ENCODE assay signal across 8 mouse cellular contexts in the genomic region with DNA sequence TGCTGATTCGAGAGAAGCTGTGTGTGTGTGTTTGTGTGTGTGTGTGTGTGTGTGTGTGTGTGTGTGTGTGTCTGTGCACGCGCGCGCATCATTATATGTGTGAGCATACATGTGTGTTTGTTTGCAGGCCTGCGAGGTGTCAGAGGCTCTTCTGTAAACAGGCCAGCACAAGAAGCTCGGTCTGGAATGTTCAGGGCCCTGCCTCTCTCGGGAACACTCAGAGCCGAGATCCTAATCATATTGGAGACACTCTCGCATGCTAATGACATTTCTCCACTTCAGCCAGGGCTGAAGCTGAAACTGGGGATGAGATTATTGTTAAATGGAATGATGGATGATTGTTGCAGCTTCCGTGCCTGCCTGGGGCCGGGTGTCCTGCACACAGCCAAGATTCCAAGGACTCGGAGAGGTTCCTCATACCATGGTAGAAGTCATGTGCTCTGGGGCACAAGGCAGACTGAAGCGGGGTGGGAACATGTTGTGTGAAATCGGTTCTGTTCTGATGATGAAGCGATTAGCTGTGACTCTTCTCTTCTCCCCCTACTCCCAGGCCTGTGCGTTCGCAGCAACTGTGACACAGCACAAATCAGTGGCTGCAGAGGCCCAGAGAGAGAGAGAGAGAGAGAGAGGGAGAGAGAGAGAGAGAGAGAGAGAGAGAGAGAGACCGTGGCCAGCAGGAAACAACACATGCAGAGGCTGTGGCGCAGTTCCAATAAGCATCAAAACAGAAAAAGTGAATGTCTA.
A peak's percentile ranks its signal among the peaks of the same experiment; 100 is the strongest.
DNase-seq lines count a peak whose midpoint lies in the region; ATAC-seq lines count a peak whose summit lies in the region.

No protein-coding gene starts in this region.

- intact Hi-C loops in heart, postnatal 25 days (cut with DNase I) = no loop called here

- ATAC-seq in inflammation-experienced regulatory T-cells, adult 6 months = no peak

- peak; percentile 91 for DNase-seq in heart, adult 11 months
- no peak for DNase-seq in heart, postnatal 25 days (ENCODE audit: low spot score)
- DNase-seq in 3T3-L1 (ENCODE audit: low read depth, low spot score) = peak; percentile 11
- DNase-seq in gonadal fat pad, adult 2 months (ENCODE audit: low read depth) = peak; percentile 26
- DNase-seq in kidney, postnatal 4 days = peak; percentile 17 to 33
- DNase-seq in embryo, embryonic 10.5 days (ENCODE audit: low spot score) = no peak
- DNase-seq in embryo, embryonic 9.5 days (ENCODE audit: extremely low spot score) = no peak

Comparison
In these comparisons a context has a peak if more than half of its experiments do, and no peak if none do; other contexts are left out.
1. DNase-seq: peak in heart, adult 11 months (single experiment), 3T3-L1 (single experiment), gonadal fat pad, adult 2 months (single experiment) and kidney, postnatal 4 days (2 of 2); none in heart, postnatal 25 days (single experiment), embryo, embryonic 10.5 days (single experiment) and embryo, embryonic 9.5 days (single experiment).